Mouse (Mus musculus): ENCODE results near the gene Rab23.

The Rab23 gene

GRCm38 (mm10) chr1:33766520-33767508 lies 47.1 kb downstream of the Rab23 start:
- no peak for DNase-seq (ENCODE audit: low spot score in 2 of 2)

DNA sequence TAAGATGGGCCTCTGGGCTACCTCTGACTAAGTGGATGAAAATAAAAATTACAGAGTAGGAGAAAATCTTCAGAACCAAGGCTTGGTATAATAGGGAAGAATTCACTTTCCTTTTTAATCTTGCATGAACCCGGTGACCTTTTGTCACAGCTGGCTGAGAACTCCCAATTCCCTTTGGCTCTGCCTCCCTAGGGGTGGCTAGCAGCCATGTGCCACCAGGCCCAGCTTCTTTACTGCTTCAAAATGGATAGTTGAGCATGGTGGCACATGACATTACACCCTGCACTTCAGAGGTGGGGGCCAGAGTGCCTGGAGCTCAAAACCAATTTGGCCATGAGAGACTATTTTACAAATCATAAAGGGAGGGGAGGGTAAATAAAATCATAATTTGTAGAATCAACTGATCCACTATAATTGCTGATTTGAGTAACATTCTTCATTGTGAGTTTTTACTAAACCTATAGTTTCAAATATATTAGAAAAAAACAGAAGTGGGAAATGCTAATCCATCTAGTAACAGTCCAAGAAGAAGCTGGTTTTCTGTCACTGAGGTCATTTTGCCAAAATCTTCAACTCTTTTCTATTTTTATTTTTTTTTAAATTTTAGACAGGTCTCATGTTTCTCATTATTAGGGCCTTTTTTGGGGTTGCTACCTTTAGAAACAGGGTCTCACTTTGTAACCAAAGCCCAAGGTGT lies 48.6 kb downstream of the Rab23 start:
- no peak for DNase-seq (ENCODE audit: low spot score in 2 of 2)

DNA sequence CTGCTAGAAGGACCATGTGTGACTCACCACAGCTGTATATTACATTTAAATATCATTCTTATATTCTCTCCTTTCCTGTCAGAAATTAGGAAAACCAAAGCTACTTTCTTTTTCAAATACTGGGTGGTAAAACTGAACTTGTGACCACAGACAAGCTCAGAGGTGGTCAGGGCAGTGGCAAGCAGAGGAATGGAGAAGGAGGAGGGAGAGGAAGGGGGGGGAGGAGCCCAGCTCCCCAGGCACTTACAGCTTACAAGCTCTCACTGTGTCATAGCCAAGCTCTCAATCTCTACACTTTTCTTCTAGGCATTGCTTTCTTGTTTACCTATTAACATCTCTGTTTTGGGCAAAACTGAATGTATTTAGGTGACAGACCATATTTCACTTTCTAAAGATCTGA lies 49.1 kb downstream of the Rab23 start:
- no peak for DNase-seq (ENCODE audit: low spot score in 2 of 2)

DNA sequence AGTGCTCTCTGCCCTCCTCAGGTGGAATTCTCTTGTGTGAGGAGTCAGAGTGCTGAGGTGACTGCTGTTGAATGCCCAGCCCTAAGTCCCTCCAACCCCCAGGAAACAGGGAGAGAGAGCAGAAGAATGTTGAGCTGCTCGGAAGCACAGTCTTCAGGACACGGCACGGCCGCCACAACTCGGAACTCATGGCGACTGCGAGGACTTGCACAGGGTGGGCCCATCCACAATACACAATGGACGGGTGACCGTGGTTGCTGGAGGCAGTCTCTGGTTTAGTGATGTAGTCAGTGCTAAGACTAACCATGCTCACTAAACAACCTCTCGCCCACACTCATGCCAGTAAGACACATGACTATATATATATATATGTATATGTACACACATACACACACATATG lies 51.9 kb downstream of the Rab23 start:
- DNase-seq (ENCODE audit: low spot score in 2 of 2), result no peak

- DNase-seq (ENCODE audit: low spot score in 2 of 2), result no peak
Measured at GRCm38 (mm10) chr1:33772106-33772505, 52.4 kb downstream of the Rab23 start.

- DNase-seq (ENCODE audit: low spot score in 2 of 2), result no peak
Measured at GRCm38 (mm10) chr1:33776175-33776611, 56.5 kb downstream of the Rab23 start.

GRCm38 (mm10) chr1:33784561-33784960 lies 64.9 kb downstream of the Rab23 start:
- no peak for DNase-seq (ENCODE audit: low spot score in 2 of 2)

GRCm38 (mm10) chr1:33788072-33788471 lies 68.4 kb downstream of the Rab23 start:
- no peak for DNase-seq (ENCODE audit: low spot score in 2 of 2)

DNA sequence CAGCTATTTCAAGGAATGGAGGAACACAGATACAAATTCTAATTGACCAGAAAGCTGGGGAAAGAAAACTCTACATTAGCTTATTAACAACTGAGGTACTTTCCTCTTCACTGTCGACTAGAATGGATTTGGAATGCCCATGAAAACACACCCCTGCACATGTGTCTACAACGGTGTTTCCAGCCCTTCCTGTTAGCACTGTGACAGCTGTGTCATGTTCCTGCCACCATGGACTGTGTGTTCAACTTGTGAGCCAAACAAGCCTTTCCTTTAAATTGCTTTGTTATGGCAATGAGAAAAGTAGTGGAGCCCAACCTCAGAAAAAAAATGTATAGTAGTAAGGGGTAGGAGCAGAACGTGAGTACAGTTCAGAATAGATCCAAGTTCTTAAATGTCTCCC lies 68.8 kb downstream of the Rab23 start:
- no peak for DNase-seq (ENCODE audit: low spot score in 2 of 2)
